Mouse (Mus musculus): ENCODE data around the gene Sh2d1a. TPM values are rescaled to one million over a fixed set of nuclear protein-coding genes. Genes with fewer than 3 reads are reported as not detected.

Gene Sh2d1a
- polyA plus RNA-seq, 1 experiment from 2014 or later = 3.9 TPM

DNA sequence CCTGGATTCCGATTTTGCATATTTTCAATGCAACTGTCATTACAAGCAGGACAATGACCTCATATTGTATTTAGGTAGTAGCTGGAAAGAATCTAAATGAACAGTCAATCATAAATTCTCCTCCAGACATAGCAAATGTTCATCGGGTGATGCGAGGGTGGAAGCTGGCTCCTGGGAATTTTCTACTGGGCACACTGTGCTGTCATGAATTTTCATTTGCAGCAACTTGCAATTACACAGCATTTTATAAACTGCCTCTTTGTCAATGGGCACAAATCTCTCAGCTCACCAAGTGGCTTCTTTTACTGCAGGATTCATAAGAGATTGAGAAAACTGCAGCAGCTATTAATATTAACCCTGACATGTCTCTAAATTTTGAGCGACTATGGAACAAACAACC is 28.4 kb downstream of the Sh2d1a start:
- Histone ChIP-seq H3K4me3 (replicated peaks; ENCODE audit: low read length) (no peak overlapping the region), H3K27ac (ENCODE audit: low read length) (no peak overlapping the region), H3K9ac (replicated peaks; ENCODE audit: low read depth, low read length) (no peak overlapping the region), H3K27me3 (replicated peaks; ENCODE audit: control insufficient read depth, insufficient read depth, low read length) (no peaks in the 10 kb centered on the region), H3K9me3 (ENCODE audit: control insufficient read depth, low read length) (no peaks in the 10 kb centered on the region), H3K4me2 (ENCODE audit: low read length) (no peak overlapping the region), H3K36me3 (ENCODE audit: control insufficient read depth, insufficient read depth) (no peaks in the 10 kb centered on the region), H3K4me1 (replicated peaks; ENCODE audit: control insufficient read depth, insufficient read depth, low read length) (no peaks in the 10 kb centered on the region)
- ATAC-seq = peak; percentile 67; the same call in 1 of the 2 replicates
- 45% methylated on average over 4 of the region's 4 CpGs for WGBS

DNA sequence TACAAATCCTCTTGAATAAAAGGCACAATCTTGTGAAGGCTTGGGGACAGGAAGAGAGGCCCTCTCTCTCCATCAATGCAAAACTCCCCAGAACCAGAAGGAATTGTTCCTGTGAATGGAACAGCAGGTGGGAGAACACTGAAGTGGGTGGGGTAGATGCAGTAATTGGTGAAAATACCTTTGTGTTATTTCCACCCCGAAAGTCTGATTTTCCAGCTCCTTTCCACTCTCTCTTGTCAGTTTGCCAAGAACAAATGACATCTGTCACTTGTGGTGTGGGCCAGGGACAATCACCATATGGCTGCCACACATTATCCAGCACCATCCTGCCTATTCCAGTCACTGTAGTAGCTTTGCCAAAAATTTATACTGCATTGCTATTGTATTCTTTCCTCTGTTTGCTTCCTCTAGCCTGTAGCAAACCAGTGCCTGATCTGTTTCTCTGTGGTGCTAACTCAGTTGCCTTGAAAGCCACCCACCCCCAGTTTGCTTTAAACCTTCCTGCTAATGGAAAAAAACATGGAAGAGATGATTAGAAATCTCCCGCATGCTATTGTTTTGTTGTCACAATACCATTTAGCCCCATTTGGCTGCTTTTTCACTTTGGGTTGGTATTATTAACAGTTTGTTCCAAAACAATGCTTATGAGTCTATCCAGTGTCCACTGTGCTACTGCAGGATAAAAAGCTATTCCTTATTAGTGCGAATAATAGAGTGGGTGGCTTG is 37.9 kb downstream of the Sh2d1a start:
- H3K4me2 ChIP-seq (ENCODE audit: low read length) = peak overlapping the region; percentile 40
- peak overlapping the region; percentile 65 for H3K27ac ChIP-seq (ENCODE audit: low read length)
- no peak overlapping the region for H3K4me3 ChIP-seq (replicated peaks; ENCODE audit: low read length)
- H3K4me1 ChIP-seq (replicated peaks; ENCODE audit: control insufficient read depth, insufficient read depth, low read length) = no peaks in the 10 kb centered on the region; the same call in 1 of the 2 replicates
- ATAC-seq = peak; percentile 92
- H3K36me3 ChIP-seq (ENCODE audit: control insufficient read depth, insufficient read depth) = no peaks in the 10 kb centered on the region
- whole genome bisulfite sequencing = 15% methylated on average over 3 of the region's 3 CpGs
- no peak overlapping the region for H3K9ac ChIP-seq (replicated peaks; ENCODE audit: low read depth, low read length)
- no peaks in the 10 kb centered on the region for H3K9me3 ChIP-seq (ENCODE audit: control insufficient read depth, low read length)
- no peaks in the 10 kb centered on the region for H3K27me3 ChIP-seq (replicated peaks; ENCODE audit: control insufficient read depth, insufficient read depth, low read length)

DNA sequence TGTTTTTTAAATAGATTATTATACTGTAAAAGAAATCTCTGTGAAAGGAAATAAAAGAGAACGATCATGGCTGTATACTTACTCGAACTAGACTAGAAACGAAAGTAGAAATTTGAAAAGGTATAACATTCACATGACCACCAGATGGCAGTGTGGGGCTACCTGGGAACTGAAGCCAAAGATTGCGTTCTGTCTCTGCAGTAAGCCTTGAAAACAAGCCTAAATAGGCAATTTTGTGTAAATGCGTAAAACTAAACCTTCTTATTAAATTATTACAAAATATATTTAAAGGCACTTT is 38.5 kb downstream of the Sh2d1a start:
- Histone ChIP-seq H3K9me3 (ENCODE audit: control insufficient read depth, low read length) (no peaks in the 10 kb centered on the region), H3K27ac (ENCODE audit: low read length) (no peak overlapping the region; the same call in 1 of the 2 replicates), H3K4me3 (replicated peaks; ENCODE audit: low read length) (no peak overlapping the region), H3K9ac (replicated peaks; ENCODE audit: low read depth, low read length) (no peak overlapping the region), H3K4me1 (replicated peaks; ENCODE audit: control insufficient read depth, insufficient read depth, low read length) (no peaks in the 10 kb centered on the region; the same call in 1 of the 2 replicates), H3K36me3 (ENCODE audit: control insufficient read depth, insufficient read depth) (no peaks in the 10 kb centered on the region), H3K27me3 (replicated peaks; ENCODE audit: control insufficient read depth, insufficient read depth, low read length) (no peaks in the 10 kb centered on the region), H3K4me2 (ENCODE audit: low read length) (no peak overlapping the region)
- WGBS = 20% methylated on average over 5 of the region's 5 CpGs
- peak; percentile 68 for ATAC-seq

DNA sequence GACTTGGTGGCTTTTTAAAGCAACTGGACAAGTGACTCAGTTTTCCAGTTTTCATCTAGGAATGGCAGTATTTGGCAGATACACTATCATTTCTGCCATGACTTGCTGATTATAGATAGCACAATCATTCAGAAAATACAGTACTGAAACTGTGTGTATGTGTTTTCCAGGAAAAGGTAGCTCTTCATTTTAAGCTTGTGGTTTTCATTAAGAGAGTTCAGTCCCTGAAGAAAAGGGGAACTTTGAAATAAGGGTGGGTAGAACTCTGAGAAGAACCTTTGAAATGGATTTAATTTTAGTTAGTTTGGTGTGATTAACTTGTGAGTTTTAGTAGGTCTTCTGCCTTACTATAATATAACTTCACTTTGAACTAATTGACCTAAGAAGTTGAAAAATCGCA is 42.8 kb downstream of the Sh2d1a start:
- WGBS = 82% methylated on average over 1 of the region's 1 CpGs
- no peak overlapping the region for H3K27ac ChIP-seq (ENCODE audit: low read length)
- no peak overlapping the region for H3K4me3 ChIP-seq (replicated peaks; ENCODE audit: low read length)
- no peaks in the 10 kb centered on the region; the same call in 1 of the 2 replicates for H3K4me1 ChIP-seq (replicated peaks; ENCODE audit: control insufficient read depth, insufficient read depth, low read length)
- no peak for ATAC-seq
- no peaks in the 10 kb centered on the region for H3K36me3 ChIP-seq (ENCODE audit: control insufficient read depth, insufficient read depth)
- no peak overlapping the region for H3K9ac ChIP-seq (replicated peaks; ENCODE audit: low read depth, low read length)
- no peak overlapping the region for H3K4me2 ChIP-seq (ENCODE audit: low read length)
- H3K27me3 ChIP-seq (replicated peaks; ENCODE audit: control insufficient read depth, insufficient read depth, low read length) = no peaks in the 10 kb centered on the region
- no peaks in the 10 kb centered on the region for H3K9me3 ChIP-seq (ENCODE audit: control insufficient read depth, low read length)

DNA sequence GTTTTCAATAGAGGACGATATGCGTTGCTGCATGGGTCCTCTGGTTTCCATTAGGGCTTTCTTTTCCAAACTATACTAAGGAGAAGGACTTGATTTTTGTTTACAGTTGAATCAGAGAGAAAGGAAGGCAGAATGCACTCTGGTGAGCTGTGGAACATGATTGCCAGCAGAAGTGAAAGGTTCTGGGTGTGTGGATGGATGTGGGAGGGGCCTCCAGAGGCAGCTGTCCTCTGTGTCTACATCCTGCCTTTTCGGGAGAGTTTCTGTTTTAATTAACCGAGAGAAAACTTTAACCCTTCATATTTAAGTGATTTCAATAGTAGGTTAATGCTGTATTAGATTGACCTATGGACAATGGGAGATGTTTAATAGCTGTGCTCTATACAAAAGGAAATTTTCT is 46.3 kb downstream of the Sh2d1a start:
- no peak for ATAC-seq
- H3K36me3 ChIP-seq (ENCODE audit: control insufficient read depth, insufficient read depth) = no peaks in the 10 kb centered on the region
- H3K4me1 ChIP-seq (replicated peaks; ENCODE audit: control insufficient read depth, insufficient read depth, low read length) = no peaks in the 10 kb centered on the region
- 54% methylated on average over 4 of the region's 4 CpGs for WGBS
- no peak overlapping the region for H3K27ac ChIP-seq (ENCODE audit: low read length)
- no peak overlapping the region for H3K4me2 ChIP-seq (ENCODE audit: low read length)
- no peaks in the 10 kb centered on the region for H3K9me3 ChIP-seq (ENCODE audit: control insufficient read depth, low read length)
- no peaks in the 10 kb centered on the region for H3K27me3 ChIP-seq (replicated peaks; ENCODE audit: control insufficient read depth, insufficient read depth, low read length)
- no peak overlapping the region for H3K9ac ChIP-seq (replicated peaks; ENCODE audit: low read depth, low read length)
- H3K4me3 ChIP-seq (replicated peaks; ENCODE audit: low read length) = no peak overlapping the region

DNA sequence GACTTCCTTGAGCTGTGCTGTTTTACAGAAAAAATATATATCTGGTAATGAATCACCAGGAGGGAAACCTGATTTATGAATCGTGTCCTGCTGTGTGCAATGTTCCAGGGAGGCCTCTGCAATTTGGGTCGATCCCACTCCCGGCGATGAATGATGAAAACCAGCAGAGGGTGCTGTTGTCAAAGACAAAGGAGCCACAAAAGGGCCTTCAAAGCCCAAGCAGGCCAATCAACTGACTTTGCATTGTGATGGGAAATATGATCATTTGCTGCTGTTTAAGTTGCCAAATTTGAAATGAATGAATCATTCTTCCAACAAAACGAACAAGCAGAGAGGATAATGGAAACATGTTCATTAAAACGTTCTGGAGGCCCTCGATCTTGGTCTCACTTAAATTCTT is 55.0 kb downstream of the Sh2d1a start:
- Histone ChIP-seq H3K27me3 (replicated peaks; ENCODE audit: control insufficient read depth, insufficient read depth, low read length) (no peaks in the 10 kb centered on the region), H3K36me3 (ENCODE audit: control insufficient read depth, insufficient read depth) (no peaks in the 10 kb centered on the region), H3K27ac (ENCODE audit: low read length) (no peak overlapping the region), H3K4me2 (ENCODE audit: low read length) (no peak overlapping the region), H3K9me3 (ENCODE audit: control insufficient read depth, low read length) (no peaks in the 10 kb centered on the region), H3K4me1 (replicated peaks; ENCODE audit: control insufficient read depth, insufficient read depth, low read length) (no peaks in the 10 kb centered on the region), H3K4me3 (replicated peaks; ENCODE audit: low read length) (no peak overlapping the region), H3K9ac (replicated peaks; ENCODE audit: low read depth, low read length) (no peak overlapping the region)
- 21% methylated on average over 7 of the region's 7 CpGs for WGBS
- peak; percentile 75 for ATAC-seq

DNA sequence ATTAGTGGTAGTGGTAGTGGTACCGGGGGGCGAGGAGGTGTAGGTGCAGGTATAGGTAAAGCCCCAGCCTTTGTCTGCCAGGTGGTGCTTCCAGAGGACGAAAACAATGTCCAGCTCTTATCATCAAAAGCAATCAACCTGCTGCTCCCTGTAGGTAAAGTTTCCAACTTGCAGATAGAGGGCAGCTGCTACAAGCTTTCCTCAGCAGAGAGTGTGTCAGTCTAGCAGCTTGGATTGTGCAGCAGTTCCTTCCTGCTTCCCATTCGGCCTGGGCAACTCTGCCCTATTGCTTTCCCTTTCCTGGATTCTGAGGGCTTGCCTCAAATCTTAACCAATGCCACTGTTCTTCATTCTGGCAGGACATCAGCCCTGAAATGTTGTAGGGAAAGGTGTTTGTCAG is 56.4 kb downstream of the Sh2d1a start:
- ATAC-seq = 0 out of 2 replicates have a peak, but pooled peaks have one; percentile 47
- H3K4me3 ChIP-seq (replicated peaks; ENCODE audit: low read length) = no peak overlapping the region
- H3K27me3 ChIP-seq (replicated peaks; ENCODE audit: control insufficient read depth, insufficient read depth, low read length) = no peaks in the 10 kb centered on the region
- H3K4me2 ChIP-seq (ENCODE audit: low read length) = no peak overlapping the region
- whole genome bisulfite sequencing = 69% methylated on average over 4 of the region's 4 CpGs
- no peaks in the 10 kb centered on the region for H3K9me3 ChIP-seq (ENCODE audit: control insufficient read depth, low read length)
- H3K27ac ChIP-seq (ENCODE audit: low read length) = no peak overlapping the region
- no peaks in the 10 kb centered on the region for H3K36me3 ChIP-seq (ENCODE audit: control insufficient read depth, insufficient read depth)
- no peak overlapping the region for H3K9ac ChIP-seq (replicated peaks; ENCODE audit: low read depth, low read length)
- no peaks in the 10 kb centered on the region for H3K4me1 ChIP-seq (replicated peaks; ENCODE audit: control insufficient read depth, insufficient read depth, low read length)

Other genes starting within 250 kb of the Sh2d1a start
- not detected in 2 replicates for gene Tex13c2, start 12.8 kb upstream of the Sh2d1a start, polyA plus RNA-seq (2015; fragmentation: Nextera tagmentation; extraction: Ambion mirVana)